Comparison of ENCODE assay signal across 9 mouse cellular contexts in the genomic region with DNA sequence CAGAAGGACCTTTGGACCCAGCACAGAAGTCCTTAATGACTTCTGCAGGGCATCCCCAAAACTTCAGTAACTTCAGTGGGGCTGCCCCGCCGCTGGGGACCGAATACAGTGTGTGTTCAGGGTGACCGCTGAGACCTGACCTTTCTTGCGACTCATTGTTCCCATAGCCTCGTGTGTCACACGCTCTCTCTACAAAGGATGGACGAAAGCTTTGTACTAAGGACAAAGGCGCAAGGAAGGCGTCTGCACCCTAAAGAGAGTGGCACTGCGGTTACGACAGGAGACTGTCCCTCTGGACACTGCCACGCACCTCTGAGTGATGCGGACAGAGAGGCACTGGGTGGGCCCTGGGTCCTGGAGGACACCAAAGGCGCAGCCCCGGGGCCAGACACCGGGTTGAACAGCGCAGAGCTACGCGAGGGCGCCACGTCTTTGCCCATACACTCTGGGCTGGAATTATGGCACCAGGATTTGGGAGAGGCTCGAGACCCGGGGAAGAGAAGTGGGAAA. TPM values are rescaled to one million over a fixed set of nuclear protein-coding genes. Genes with fewer than 3 reads are reported as not detected.
DNase-seq lines count a peak whose midpoint lies in the region; ATAC-seq lines count a peak whose summit lies in the region.
"Had no signal": no experiment of that assay in that cellular context is flagged by ENCODE, and none has a peak within 500 bp of the region (broad histone marks: within the 10 kb centered on the region; RNA-seq: fewer than 3 reads in every experiment).

No protein-coding gene starts in this region.

- H3K4me1 ChIP-seq in embryonic facial prominence, embryonic 12.5 days: peaks cover 54% of the 10 kb centered on the region
- H3K4me1 ChIP-seq in hindbrain, embryonic 15.5 days (replicated peaks): peaks cover 70% of the 10 kb centered on the region
- H3K4me1 ChIP-seq in midbrain, embryonic 10.5 days: peaks cover 79% of the 10 kb centered on the region

- no peaks in the 10 kb centered on the region for H3K9me3 ChIP-seq in embryonic facial prominence, embryonic 12.5 days
- H3K9me3 ChIP-seq in hindbrain, embryonic 15.5 days: no peaks in the 10 kb centered on the region
- no peaks in the 10 kb centered on the region for H3K9me3 ChIP-seq in midbrain, embryonic 10.5 days (replicated peaks)

- 0 out of 2 replicates have a peak, but pooled peaks cover 6% of the 10 kb centered on the region for H3K36me3 ChIP-seq in embryonic facial prominence, embryonic 12.5 days
- peaks cover 6% of the 10 kb centered on the region; the same call in 1 of the 2 replicates for H3K36me3 ChIP-seq in hindbrain, embryonic 15.5 days
- H3K36me3 ChIP-seq in midbrain, embryonic 10.5 days: peaks cover 15% of the 10 kb centered on the region

- DNase-seq in cerebellum, postnatal 10 days: peak; percentile 62 to 67
- DNase-seq in cerebellum, adult 8-10 months: no peak
- DNase-seq in B cell, adult 2 months: peak; percentile 36 to 37
- DNase-seq in midbrain, embryonic 10.5 days (ENCODE audit: low spot score): peak; percentile 78
- DNase-seq in T-cell, adult 2 months (ENCODE audit: low spot score): no peak
- DNase-seq in c-Kit-positive CD71-positive TER-119-positive erythroid progenitor cells, embryonic 14.5 days (ENCODE audit: low spot score): no peak

- WGBS in embryonic facial prominence, embryonic 12.5 days: 1% methylated on average over 24 of the region's 24 CpGs
- WGBS in hindbrain, embryonic 15.5 days: under 1% methylated on average over 24 of the region's 24 CpGs
- WGBS in midbrain, embryonic 10.5 days: under 1% methylated on average over 24 of the region's 24 CpGs

- peak overlapping the region; percentile 92 for H3K4me2 ChIP-seq in embryonic facial prominence, embryonic 12.5 days (replicated peaks)
- H3K4me2 ChIP-seq in hindbrain, embryonic 15.5 days: peak overlapping the region; percentile 94

- H3K27me3 ChIP-seq in embryonic facial prominence, embryonic 12.5 days: peaks cover 22% of the 10 kb centered on the region
- no peaks in the 10 kb centered on the region for H3K27me3 ChIP-seq in hindbrain, embryonic 15.5 days
- peaks cover 38% of the 10 kb centered on the region for H3K27me3 ChIP-seq in midbrain, embryonic 10.5 days (ENCODE audit: low read depth, poor library complexity, severe bottlenecking)
- H3K27me3 ChIP-seq: Patski had no signal

- H3K9ac ChIP-seq in embryonic facial prominence, embryonic 12.5 days: peak overlapping the region; percentile 60
- H3K9ac ChIP-seq in hindbrain, embryonic 15.5 days: peak overlapping the region; percentile 56

- H3K4me3 ChIP-seq in embryonic facial prominence, embryonic 12.5 days: peak overlapping the region; percentile 45
- H3K4me3 ChIP-seq in hindbrain, embryonic 15.5 days: peak overlapping the region; percentile 48
- H3K4me3 ChIP-seq in midbrain, embryonic 10.5 days: peak overlapping the region; percentile 66

- no peak for ATAC-seq in embryonic facial prominence, embryonic 12.5 days (ENCODE audit: insufficient number of reproducible peaks, insufficient read depth, low FRiP score, low TSS enrichment)
- peak; percentile 17 for ATAC-seq in hindbrain, embryonic 15.5 days (ENCODE audit: low FRiP score, low read depth)

- peak overlapping the region; percentile 90 for H3K27ac ChIP-seq in embryonic facial prominence, embryonic 12.5 days
- peak overlapping the region; percentile 95 for H3K27ac ChIP-seq in hindbrain, embryonic 15.5 days (replicated peaks)
- H3K27ac ChIP-seq in midbrain, embryonic 10.5 days (replicated peaks): peak overlapping the region; percentile 98

RNA-seq across cellular contexts. Expression of a gene that starts 1.7 kb away (rescaled TPM):
- 6.7 and 7.0 TPM in 2 replicates for polyA plus RNA-seq in embryonic facial prominence, embryonic 12.5 days (2016; fragmentation: Nextera tagmentation; extraction: Ambion mirVana)
- polyA plus RNA-seq in hindbrain, embryonic 15.5 days (2015; fragmentation: Nextera tagmentation; extraction: Ambion mirVana): 19.2 and 19.8 TPM in 2 replicates
- 9.1 and 13.4 TPM in 2 replicates for polyA plus RNA-seq in midbrain, embryonic 10.5 days (2016; fragmentation: Nextera tagmentation; extraction: Ambion mirVana)

RNA-seq across cellular contexts. Expression of a gene that starts 9.0 kb away (rescaled TPM):
- polyA plus RNA-seq in embryonic facial prominence, embryonic 12.5 days (2016; fragmentation: Nextera tagmentation; extraction: Ambion mirVana): 123 and 126 TPM in 2 replicates
- 166 and 176 TPM in 2 replicates for polyA plus RNA-seq in hindbrain, embryonic 15.5 days (2015; fragmentation: Nextera tagmentation; extraction: Ambion mirVana)
- 180 and 183 TPM in 2 replicates for polyA plus RNA-seq in midbrain, embryonic 10.5 days (2016; fragmentation: Nextera tagmentation; extraction: Ambion mirVana)

RNA-seq across cellular contexts. Expression of a gene that starts 25.2 kb away (rescaled TPM):
- polyA plus RNA-seq in embryonic facial prominence, embryonic 12.5 days (2016; fragmentation: Nextera tagmentation; extraction: Ambion mirVana): 6.9 and 7.5 TPM in 2 replicates
- 7.8 and 8.0 TPM in 2 replicates for polyA plus RNA-seq in hindbrain, embryonic 15.5 days (2015; fragmentation: Nextera tagmentation; extraction: Ambion mirVana)
- polyA plus RNA-seq in midbrain, embryonic 10.5 days (2016; fragmentation: Nextera tagmentation; extraction: Ambion mirVana): 5.2 and 7.3 TPM in 2 replicates

RNA-seq across cellular contexts. Expression of a gene that starts 27.8 kb away (rescaled TPM):
- polyA plus RNA-seq in embryonic facial prominence, embryonic 12.5 days (2016; fragmentation: Nextera tagmentation; extraction: Ambion mirVana): 0.19 and 0.20 TPM in 2 replicates
- polyA plus RNA-seq in hindbrain, embryonic 15.5 days (2015; fragmentation: Nextera tagmentation; extraction: Ambion mirVana): 1.7 and 1.9 TPM in 2 replicates
- polyA plus RNA-seq in midbrain, embryonic 10.5 days (2016; fragmentation: Nextera tagmentation; extraction: Ambion mirVana): 0.42 and 0.63 TPM in 2 replicates

RNA-seq across cellular contexts. Expression of a gene that starts 32.4 kb away (rescaled TPM):
- 3,568 and 3,610 TPM in 2 replicates for polyA plus RNA-seq in embryonic facial prominence, embryonic 12.5 days (2016; fragmentation: Nextera tagmentation; extraction: Ambion mirVana)
- polyA plus RNA-seq in hindbrain, embryonic 15.5 days (2015; fragmentation: Nextera tagmentation; extraction: Ambion mirVana): 2,082 and 2,226 TPM in 2 replicates
- 3,389 and 3,784 TPM in 2 replicates for polyA plus RNA-seq in midbrain, embryonic 10.5 days (2016; fragmentation: Nextera tagmentation; extraction: Ambion mirVana)

Comparison
In these comparisons a context has a peak if more than half of its experiments do, and no peak if none do; other contexts are left out.
1. DNase-seq: peak in cerebellum, postnatal 10 days (2 of 2), B cell, adult 2 months (2 of 2) and midbrain, embryonic 10.5 days (single experiment); none in cerebellum, adult 8-10 months (single experiment), T-cell, adult 2 months (single experiment) and c-Kit-positive CD71-positive TER-119-positive erythroid progenitor cells, embryonic 14.5 days (single experiment).
2. Peak in every context shown above with its lines, with median percentiles within 50 percentile points of each other: H3K27ac ChIP-seq and H3K4me3 ChIP-seq.